Mouse (Mus musculus): Measurements from ENCODE around the gene Zcchc14.

DNA sequence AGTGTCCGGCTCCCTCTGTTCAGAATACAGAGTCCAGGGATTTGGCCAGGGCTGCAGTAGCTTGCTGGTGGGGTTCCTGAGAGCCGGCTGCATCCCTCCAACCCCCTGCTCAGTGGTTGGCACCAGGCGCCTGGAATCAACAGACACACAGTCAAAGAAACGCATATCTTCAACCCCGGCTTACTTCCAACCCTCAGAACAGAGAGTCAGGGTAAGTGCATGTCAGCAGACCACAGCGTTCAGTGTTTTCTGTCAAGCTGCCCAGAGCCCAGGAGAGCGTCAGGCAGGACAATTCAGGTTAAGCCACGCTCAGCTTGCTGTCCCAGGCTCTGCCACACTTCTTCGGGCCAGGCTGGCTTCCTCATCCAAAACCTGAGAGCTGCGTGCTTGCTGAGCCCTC lies 28.8 kb upstream of the Zcchc14 start:
- TF ChIP-seq CTCF (IDR thresholded peaks at IDR 0.05; ENCODE audit: low read depth, low read length) (no peak), TAL1 (conservative IDR thresholded peaks at IDR 0.05; ENCODE audit: low read depth, low read length) (no peak)

All from G1E (cell line).